Mouse (Mus musculus): ENCODE results near the gene Fam210b. TPM values are rescaled to one million over a fixed set of nuclear protein-coding genes. Genes with fewer than 3 reads are reported as not detected.
A peak's percentile ranks its signal among the peaks of the same experiment; 100 is the strongest.

The Fam210b gene
- polyA plus RNA-seq, 1 experiment from 2014 or later: 24.5 TPM

GRCm38 (mm10) chr2:172381341-172381740 is 36.0 kb downstream of the Fam210b start:
- Histone ChIP-seq H3K9ac (no peak overlapping the region), H3K27ac (ENCODE audit: poor library complexity, severe bottlenecking) (no peak overlapping the region), H3K36me3 (peaks cover 71% of the 10 kb centered on the region), H3K4me1 (replicated peaks) (peaks cover 6% of the 10 kb centered on the region; the same call in 1 of the 2 replicates), H3K4me2 (no peak overlapping the region), H3K4me3 (no peak overlapping the region), H3K9me3 (replicated peaks) (no peaks in the 10 kb centered on the region), H3K27me3 (replicated peaks) (no peaks in the 10 kb centered on the region)
- ATAC-seq (ENCODE audit: insufficient number of reproducible peaks, low FRiP score): no peak
- 93% methylated on average over 11 of the region's 11 CpGs for WGBS

GRCm38 (mm10) chr2:172381898-172382297 is 36.5 kb downstream of the Fam210b start:
- H3K4me2 ChIP-seq: no peak overlapping the region
- 86% methylated on average over 12 of the region's 12 CpGs for WGBS
- peaks cover 65% of the 10 kb centered on the region for H3K36me3 ChIP-seq
- H3K27ac ChIP-seq (ENCODE audit: poor library complexity, severe bottlenecking): no peak overlapping the region
- H3K4me1 ChIP-seq (replicated peaks): peaks cover 6% of the 10 kb centered on the region; the same call in 1 of the 2 replicates
- H3K9me3 ChIP-seq (replicated peaks): no peaks in the 10 kb centered on the region
- no peak for ATAC-seq (ENCODE audit: insufficient number of reproducible peaks, low FRiP score)
- no peak overlapping the region for H3K9ac ChIP-seq
- no peaks in the 10 kb centered on the region for H3K27me3 ChIP-seq (replicated peaks)
- no peak overlapping the region for H3K4me3 ChIP-seq

- Histone ChIP-seq H3K4me1 (replicated peaks) (peaks cover 6% of the 10 kb centered on the region; the same call in 1 of the 2 replicates), H3K27ac (ENCODE audit: poor library complexity, severe bottlenecking) (no peak overlapping the region), H3K9ac (no peak overlapping the region), H3K4me3 (no peak overlapping the region), H3K4me2 (no peak overlapping the region), H3K9me3 (replicated peaks) (no peaks in the 10 kb centered on the region), H3K27me3 (replicated peaks) (no peaks in the 10 kb centered on the region), H3K36me3 (peaks cover 37% of the 10 kb centered on the region)
- 68% methylated on average over 3 of the region's 3 CpGs for WGBS
- ATAC-seq (ENCODE audit: insufficient number of reproducible peaks, low FRiP score): no peak
These were observed 39.4 kb downstream of the Fam210b start for GRCm38 (mm10) chr2:172384715-172385114.

GRCm38 (mm10) chr2:172390341-172390740 is 45.0 kb downstream of the Fam210b start:
- ATAC-seq (ENCODE audit: insufficient number of reproducible peaks, low FRiP score): no peak
- 0 out of 2 replicates have a peak, but pooled peaks cover 3% of the 10 kb centered on the region for H3K27me3 ChIP-seq (replicated peaks)
- H3K9me3 ChIP-seq (replicated peaks): no peaks in the 10 kb centered on the region
- H3K27ac ChIP-seq (ENCODE audit: poor library complexity, severe bottlenecking): no peak overlapping the region
- H3K9ac ChIP-seq: no peak overlapping the region
- 0 out of 2 replicates have a peak, but pooled peaks cover 5% of the 10 kb centered on the region for H3K4me1 ChIP-seq (replicated peaks)
- no peak overlapping the region for H3K4me3 ChIP-seq
- 20% methylated on average over 6 of the region's 6 CpGs for WGBS
- H3K36me3 ChIP-seq: no peaks in the 10 kb centered on the region
- H3K4me2 ChIP-seq: no peak overlapping the region

GRCm38 (mm10) chr2:172392041-172392521 is 46.7 kb downstream of the Fam210b start:
- H3K9ac ChIP-seq: no peak overlapping the region
- no peak for ATAC-seq (ENCODE audit: insufficient number of reproducible peaks, low FRiP score)
- 57% methylated on average over 10 of the region's 10 CpGs for WGBS

GRCm38 (mm10) chr2:172393391-172394051 is 48.2 kb downstream of the Fam210b start, which contains the start of gene Cass4:
Cass4 (plus strand) TSS chr2:172393794.
- WGBS: 19% methylated on average over 13 of the region's 13 CpGs
- no peaks in the 10 kb centered on the region for H3K36me3 ChIP-seq
- H3K27ac ChIP-seq (ENCODE audit: poor library complexity, severe bottlenecking): no peak within 1 kb of the TSS
- H3K9ac ChIP-seq: no peak within 1 kb of the TSS
- H3K27me3 ChIP-seq (replicated peaks): peaks cover 3% of the 10 kb centered on the region
- H3K4me1 ChIP-seq (replicated peaks): 0 out of 2 replicates have a peak, but pooled peaks cover 5% of the 10 kb centered on the region
- no peak within 1 kb of the TSS for H3K4me3 ChIP-seq
- no peaks in the 10 kb centered on the region for H3K9me3 ChIP-seq (replicated peaks)
- peak within 1 kb of the TSS; percentile 42 for H3K4me2 ChIP-seq
- no peak; the same call in 1 of the 2 replicates for ATAC-seq (ENCODE audit: insufficient number of reproducible peaks, low FRiP score)

More at GRCm38 (mm10) chr2:172392041-172392521, 46.7 kb downstream of the Fam210b start:
- H3K4me2 ChIP-seq: no peak overlapping the region
- no peaks in the 10 kb centered on the region for H3K9me3 ChIP-seq (replicated peaks)
- no peaks in the 10 kb centered on the region for H3K36me3 ChIP-seq
- H3K27ac ChIP-seq (ENCODE audit: poor library complexity, severe bottlenecking): no peak overlapping the region
- no peak overlapping the region for H3K4me3 ChIP-seq
- peaks cover 3% of the 10 kb centered on the region; the same call in 1 of the 2 replicates for H3K27me3 ChIP-seq (replicated peaks)
- 0 out of 2 replicates have a peak, but pooled peaks cover 5% of the 10 kb centered on the region for H3K4me1 ChIP-seq (replicated peaks)

- H3K27ac ChIP-seq (ENCODE audit: poor library complexity, severe bottlenecking): no peak overlapping the region
- H3K27me3 ChIP-seq (replicated peaks): peaks cover 3% of the 10 kb centered on the region
- no peaks in the 10 kb centered on the region for H3K9me3 ChIP-seq (replicated peaks)
- no peak overlapping the region for H3K4me3 ChIP-seq
- no peaks in the 10 kb centered on the region for H3K36me3 ChIP-seq
- H3K4me1 ChIP-seq (replicated peaks): 0 out of 2 replicates have a peak, but pooled peaks cover 5% of the 10 kb centered on the region
- no peak overlapping the region for H3K4me2 ChIP-seq
- H3K9ac ChIP-seq: no peak overlapping the region
- ATAC-seq (ENCODE audit: insufficient number of reproducible peaks, low FRiP score): no peak
- WGBS: 53% methylated on average over 2 of the region's 2 CpGs
These were observed 48.7 kb downstream of the Fam210b start for GRCm38 (mm10) chr2:172394052-172394392.

- H3K9me3 ChIP-seq (replicated peaks): no peaks in the 10 kb centered on the region
- peaks cover 3% of the 10 kb centered on the region for H3K27me3 ChIP-seq (replicated peaks)
- 0 out of 2 replicates have a peak, but pooled peaks cover 7% of the 10 kb centered on the region for H3K4me1 ChIP-seq (replicated peaks)
- ATAC-seq (ENCODE audit: insufficient number of reproducible peaks, low FRiP score): no peak
- H3K27ac ChIP-seq (ENCODE audit: poor library complexity, severe bottlenecking): no peak overlapping the region
- H3K4me2 ChIP-seq: no peak overlapping the region
- no peak overlapping the region for H3K4me3 ChIP-seq
- WGBS: 75% methylated on average over 4 of the region's 4 CpGs
- no peaks in the 10 kb centered on the region for H3K36me3 ChIP-seq
- no peak overlapping the region for H3K9ac ChIP-seq
These were observed 49.3 kb downstream of the Fam210b start for GRCm38 (mm10) chr2:172394671-172395070.

- peaks cover 3% of the 10 kb centered on the region for H3K27me3 ChIP-seq (replicated peaks)
- no peak for ATAC-seq (ENCODE audit: insufficient number of reproducible peaks, low FRiP score)
- no peak overlapping the region for H3K4me3 ChIP-seq
- H3K4me2 ChIP-seq: no peak overlapping the region
- no peaks in the 10 kb centered on the region for H3K9me3 ChIP-seq (replicated peaks)
- no peak overlapping the region for H3K27ac ChIP-seq (ENCODE audit: poor library complexity, severe bottlenecking)
- WGBS: 46% methylated on average over 9 of the region's 9 CpGs
- H3K9ac ChIP-seq: no peak overlapping the region
- H3K4me1 ChIP-seq (replicated peaks): peaks cover 13% of the 10 kb centered on the region; the same call in 1 of the 2 replicates
- H3K36me3 ChIP-seq: no peaks in the 10 kb centered on the region
These were observed 50.6 kb downstream of the Fam210b start for GRCm38 (mm10) chr2:172395961-172396360.

- 36% methylated on average over 9 of the region's 9 CpGs for WGBS
- Histone ChIP-seq H3K4me2 (no peak overlapping the region), H3K27me3 (replicated peaks) (peaks cover 9% of the 10 kb centered on the region), H3K36me3 (no peaks in the 10 kb centered on the region), H3K4me3 (no peak overlapping the region), H3K9ac (no peak overlapping the region), H3K27ac (ENCODE audit: poor library complexity, severe bottlenecking) (no peak overlapping the region), H3K4me1 (replicated peaks) (peaks cover 12% of the 10 kb centered on the region; the same call in 1 of the 2 replicates), H3K9me3 (replicated peaks) (no peaks in the 10 kb centered on the region)
- ATAC-seq (ENCODE audit: insufficient number of reproducible peaks, low FRiP score): 0 out of 2 replicates have a peak, but pooled peaks have one; percentile 27
These were observed 54.5 kb downstream of the Fam210b start for GRCm38 (mm10) chr2:172399901-172400300.

- H3K4me3 ChIP-seq: no peak overlapping the region
- H3K9me3 ChIP-seq (replicated peaks): no peaks in the 10 kb centered on the region
- no peak for ATAC-seq (ENCODE audit: insufficient number of reproducible peaks, low FRiP score)
- peaks cover 12% of the 10 kb centered on the region; the same call in 1 of the 2 replicates for H3K4me1 ChIP-seq (replicated peaks)
- 63% methylated on average over 13 of the region's 13 CpGs for WGBS
- no peak overlapping the region for H3K4me2 ChIP-seq
- H3K27me3 ChIP-seq (replicated peaks): peaks cover 5% of the 10 kb centered on the region
- no peak overlapping the region for H3K27ac ChIP-seq (ENCODE audit: poor library complexity, severe bottlenecking)
- no peaks in the 10 kb centered on the region for H3K36me3 ChIP-seq
- H3K9ac ChIP-seq: no peak overlapping the region
These were observed 55.9 kb downstream of the Fam210b start for GRCm38 (mm10) chr2:172401116-172401825.
